Mouse (Mus musculus): Measurements from ENCODE around the gene Bicd2. TPM values are rescaled to one million over a fixed set of nuclear protein-coding genes. Genes with fewer than 3 reads are reported as not detected.

Gene Bicd2
- polyA plus RNA-seq, 1 experiment from 2014 or later: 38.7 TPM

GRCm38 (mm10) chr13:49381230-49381629 lies 39.8 kb downstream of the Bicd2 start:
- Histone ChIP-seq H3K9me3 (no peaks in the 10 kb centered on the region), H3K36me3 (peaks cover 97% of the 10 kb centered on the region), H3K4me3 (no peak overlapping the region), H3K27me3 (replicated peaks) (no peaks in the 10 kb centered on the region), H3K4me2 (no peak overlapping the region), H3K9ac (peak overlapping the region; percentile 3; the same call in 1 of the 2 replicates), H3K27ac (replicated peaks) (peak overlapping the region; percentile 65; the same call in 1 of the 2 replicates), H3K4me1 (peaks cover 12% of the 10 kb centered on the region)
- WGBS: 16% methylated on average over 3 of the region's 3 CpGs
- ATAC-seq (ENCODE audit: extremely low read depth, insufficient number of reproducible peaks, low FRiP score, low TSS enrichment): peak; percentile 55; the same call in 1 of the 2 replicates

GRCm38 (mm10) chr13:49382997-49383396 lies 41.6 kb downstream of the Bicd2 start:
- Histone ChIP-seq H3K27me3 (replicated peaks) (no peaks in the 10 kb centered on the region), H3K4me1 (peaks cover 12% of the 10 kb centered on the region), H3K4me2 (no peak overlapping the region), H3K27ac (replicated peaks) (no peak overlapping the region), H3K36me3 (peaks cover 93% of the 10 kb centered on the region), H3K4me3 (no peak overlapping the region), H3K9me3 (no peaks in the 10 kb centered on the region), H3K9ac (no peak overlapping the region)
- ATAC-seq (ENCODE audit: extremely low read depth, insufficient number of reproducible peaks, low FRiP score, low TSS enrichment): no peak
- 86% methylated on average over 23 of the region's 23 CpGs for WGBS

GRCm38 (mm10) chr13:49384751-49385463 lies 43.5 kb downstream of the Bicd2 start:
- Histone ChIP-seq H3K36me3 (peaks cover 84% of the 10 kb centered on the region), H3K27ac (replicated peaks) (peak overlapping the region; percentile 56), H3K9me3 (no peaks in the 10 kb centered on the region), H3K4me3 (no peak overlapping the region), H3K9ac (no peak overlapping the region), H3K27me3 (replicated peaks) (no peaks in the 10 kb centered on the region), H3K4me2 (no peak overlapping the region), H3K4me1 (peaks cover 12% of the 10 kb centered on the region)
- ATAC-seq (ENCODE audit: extremely low read depth, insufficient number of reproducible peaks, low FRiP score, low TSS enrichment): no peak
- WGBS: 80% methylated on average over 16 of the region's 16 CpGs

- H3K36me3 ChIP-seq: peaks cover 38% of the 10 kb centered on the region
- no peaks in the 10 kb centered on the region for H3K9me3 ChIP-seq
- no peak overlapping the region for H3K9ac ChIP-seq
- H3K4me1 ChIP-seq: 0 out of 2 replicates have a peak, but pooled peaks cover 7% of the 10 kb centered on the region
- H3K4me2 ChIP-seq: no peak overlapping the region
- WGBS: 91% methylated on average over 2 of the region's 2 CpGs
- no peak overlapping the region for H3K4me3 ChIP-seq
- H3K27ac ChIP-seq (replicated peaks): no peak overlapping the region
- H3K27me3 ChIP-seq (replicated peaks): no peaks in the 10 kb centered on the region
- no peak for ATAC-seq (ENCODE audit: extremely low read depth, insufficient number of reproducible peaks, low FRiP score, low TSS enrichment)
Observed at GRCm38 (mm10) chr13:49391374-49391773, 50.0 kb downstream of the Bicd2 start.

- Histone ChIP-seq H3K9ac (no peak overlapping the region), H3K9me3 (no peaks in the 10 kb centered on the region), H3K27ac (replicated peaks) (no peak overlapping the region), H3K36me3 (peaks cover 23% of the 10 kb centered on the region), H3K4me1 (peaks cover 13% of the 10 kb centered on the region; the same call in 1 of the 2 replicates), H3K27me3 (replicated peaks) (no peaks in the 10 kb centered on the region), H3K4me2 (no peak overlapping the region), H3K4me3 (no peak overlapping the region)
- no peak for ATAC-seq (ENCODE audit: extremely low read depth, insufficient number of reproducible peaks, low FRiP score, low TSS enrichment)
- WGBS: 56% methylated on average over 1 of the region's 1 CpGs
Observed at GRCm38 (mm10) chr13:49393579-49393978, 52.2 kb downstream of the Bicd2 start.

GRCm38 (mm10) chr13:49394886-49395447 lies 53.6 kb downstream of the Bicd2 start:
- ATAC-seq (ENCODE audit: extremely low read depth, insufficient number of reproducible peaks, low FRiP score, low TSS enrichment): no peak
- no peak overlapping the region for H3K27ac ChIP-seq (replicated peaks)
- H3K4me1 ChIP-seq: peaks cover 13% of the 10 kb centered on the region; the same call in 1 of the 2 replicates
- H3K9me3 ChIP-seq: no peaks in the 10 kb centered on the region
- WGBS: 88% methylated on average over 3 of the region's 3 CpGs
- H3K27me3 ChIP-seq (replicated peaks): no peaks in the 10 kb centered on the region
- H3K36me3 ChIP-seq: peaks cover 15% of the 10 kb centered on the region; the same call in 1 of the 2 replicates
- no peak overlapping the region for H3K4me2 ChIP-seq
- no peak overlapping the region for H3K9ac ChIP-seq
- H3K4me3 ChIP-seq: no peak overlapping the region

- Histone ChIP-seq H3K27me3 (replicated peaks) (no peaks in the 10 kb centered on the region), H3K9ac (no peak overlapping the region), H3K36me3 (no peaks in the 10 kb centered on the region), H3K4me3 (no peak overlapping the region), H3K27ac (replicated peaks) (no peak overlapping the region), H3K9me3 (no peaks in the 10 kb centered on the region), H3K4me1 (peaks cover 13% of the 10 kb centered on the region; the same call in 1 of the 2 replicates), H3K4me2 (no peak overlapping the region)
- WGBS: 50% methylated on average over 1 of the region's 1 CpGs
- ATAC-seq (ENCODE audit: extremely low read depth, insufficient number of reproducible peaks, low FRiP score, low TSS enrichment): no peak
Observed at GRCm38 (mm10) chr13:49396798-49397197, 55.4 kb downstream of the Bicd2 start.

- Histone ChIP-seq H3K27ac (replicated peaks) (no peak overlapping the region), H3K36me3 (no peaks in the 10 kb centered on the region), H3K4me3 (no peak overlapping the region), H3K9me3 (no peaks in the 10 kb centered on the region), H3K9ac (no peak overlapping the region), H3K4me2 (no peak overlapping the region), H3K27me3 (replicated peaks) (no peaks in the 10 kb centered on the region), H3K4me1 (peaks cover 13% of the 10 kb centered on the region; the same call in 1 of the 2 replicates)
- 70% methylated on average over 8 of the region's 8 CpGs for WGBS
- no peak for ATAC-seq (ENCODE audit: extremely low read depth, insufficient number of reproducible peaks, low FRiP score, low TSS enrichment)
Observed at GRCm38 (mm10) chr13:49398191-49398590, 56.8 kb downstream of the Bicd2 start.

- no peak overlapping the region for H3K4me2 ChIP-seq
- H3K9ac ChIP-seq: no peak overlapping the region
- WGBS: 42% methylated on average over 6 of the region's 6 CpGs
- no peak overlapping the region for H3K27ac ChIP-seq (replicated peaks)
- H3K27me3 ChIP-seq (replicated peaks): no peaks in the 10 kb centered on the region
- no peak; the same call in 1 of the 2 replicates for ATAC-seq (ENCODE audit: extremely low read depth, insufficient number of reproducible peaks, low FRiP score, low TSS enrichment)
- no peak overlapping the region for H3K4me3 ChIP-seq
- H3K9me3 ChIP-seq: no peaks in the 10 kb centered on the region
- H3K36me3 ChIP-seq: no peaks in the 10 kb centered on the region
- H3K4me1 ChIP-seq: peaks cover 9% of the 10 kb centered on the region; the same call in 1 of the 2 replicates
Observed at GRCm38 (mm10) chr13:49400139-49400538, 58.8 kb downstream of the Bicd2 start.

GRCm38 (mm10) chr13:49402628-49403027 lies 61.2 kb downstream of the Bicd2 start:
- no peak for ATAC-seq (ENCODE audit: extremely low read depth, insufficient number of reproducible peaks, low FRiP score, low TSS enrichment)
- no peak overlapping the region for H3K27ac ChIP-seq (replicated peaks)
- H3K4me2 ChIP-seq: no peak overlapping the region
- no peak overlapping the region for H3K9ac ChIP-seq
- H3K36me3 ChIP-seq: no peaks in the 10 kb centered on the region
- H3K27me3 ChIP-seq (replicated peaks): no peaks in the 10 kb centered on the region
- H3K4me1 ChIP-seq: no peaks in the 10 kb centered on the region
- WGBS: 59% methylated on average over 2 of the region's 2 CpGs
- H3K9me3 ChIP-seq: no peaks in the 10 kb centered on the region
- no peak overlapping the region for H3K4me3 ChIP-seq

GRCm38 (mm10) chr13:49407795-49408194 lies 66.4 kb downstream of the Bicd2 start:
- H3K4me1 ChIP-seq: no peaks in the 10 kb centered on the region
- no peak for ATAC-seq (ENCODE audit: extremely low read depth, insufficient number of reproducible peaks, low FRiP score, low TSS enrichment)
- no peak overlapping the region for H3K4me2 ChIP-seq
- H3K9me3 ChIP-seq: no peaks in the 10 kb centered on the region
- H3K36me3 ChIP-seq: no peaks in the 10 kb centered on the region
- no peak overlapping the region for H3K27ac ChIP-seq (replicated peaks)
- H3K9ac ChIP-seq: no peak overlapping the region
- no peak overlapping the region for H3K4me3 ChIP-seq
- peaks cover under 1% of the 10 kb centered on the region; the same call in 1 of the 2 replicates for H3K27me3 ChIP-seq (replicated peaks)
